Mouse (Mus musculus) neural tube, embryonic 11.5 days (tissue): Measurements from ENCODE around the gene Ankrd12. TPM values are rescaled to one million over a fixed set of nuclear protein-coding genes. Genes with fewer than 3 reads are reported as not detected.

ENCODE experiments used
- ATAC-seq: fragments of 200-750 bp; cut with Nextera tagmentation; 2 replicates; pipeline ENCODE4 v1.8.0; 2017; ENCODE audit warnings: moderate number of reproducible peaks, mild to moderate bottlenecking, moderate TSS enrichment, moderate library complexity; ENCODE audit not compliant: insufficient read depth, low FRiP score, low TSS enrichment
- DNase-seq: peaks from one replicate; pipeline ENCODE4 v3.0.0-alpha.2; 2015; ENCODE audit warnings: low spot score
- H3K27ac ChIP-seq: fragments of 300-500 bp; sonication (generic); 2 replicates; pipeline ENCODE4 v1.5.1; 2014; ENCODE audit warnings: low read depth, mild to moderate bottlenecking, low read length
- H3K27me3 ChIP-seq: fragments of 300-500 bp; sonication (generic); 2 replicates; pipeline ENCODE4 v1.6.1; 2014; ENCODE audit warnings: mild to moderate bottlenecking, low read length, mixed read lengths; ENCODE audit not compliant: control insufficient read depth, insufficient read depth
- H3K36me3 ChIP-seq: fragments of 300-500 bp; sonication (generic); 2 replicates; pipeline ENCODE4 v1.6.1; 2014; ENCODE audit warnings: mild to moderate bottlenecking, low read length, moderate library complexity, mixed read lengths; ENCODE audit not compliant: control insufficient read depth, insufficient read depth
- H3K4me1 ChIP-seq: fragments of 300-500 bp; sonication (generic); 2 replicates; pipeline ENCODE4 v1.6.1; 2014; ENCODE audit warnings: low read length, mixed read lengths; ENCODE audit not compliant: control insufficient read depth, insufficient read depth
- H3K4me2 ChIP-seq: fragments of 300-500 bp; sonication (generic); 2 replicates; pipeline ENCODE4 v1.6.1; 2014; ENCODE audit warnings: low read depth, mild to moderate bottlenecking, moderate library complexity
- H3K4me3 ChIP-seq: fragments of 300-500 bp; sonication (generic); 2 replicates; pipeline ENCODE4 v1.5.1; 2014; ENCODE audit warnings: low read depth, low read length
- H3K9ac ChIP-seq: fragments of 300-500 bp; sonication (generic); 2 replicates; pipeline ENCODE4 v1.6.1; 2014; ENCODE audit warnings: mild to moderate bottlenecking, low read length
- H3K9me3 ChIP-seq: fragments of 300-500 bp; sonication (generic); 2 replicates; pipeline ENCODE4 v1.6.1; 2016; ENCODE audit warnings: low read length; ENCODE audit not compliant: control insufficient read depth
- WGBS: fragments of 180-500 bp; shearing (Covaris S2); extraction: QIAGEN DNeasy Blood & Tissue Kit; methylation state at CpG from one replicate; pipeline ENCODE4 v1.1.7; 2014; 5-methylcytosine and 5-hydroxymethylcytosine counted together
- polyA plus RNA-seq: library from polyadenylated mRNA; unstranded; fragments of >200 nt; fragmentation: Nextera tagmentation; extraction: Ambion mirVana; gene quantifications from 2 replicates; pipeline ENCODE4 v1.2.1, GENCODE M21; 2014

The Ankrd12 gene
- polyA plus RNA-seq, 1 experiment from 2014 or later = 33.2 TPM

DNA sequence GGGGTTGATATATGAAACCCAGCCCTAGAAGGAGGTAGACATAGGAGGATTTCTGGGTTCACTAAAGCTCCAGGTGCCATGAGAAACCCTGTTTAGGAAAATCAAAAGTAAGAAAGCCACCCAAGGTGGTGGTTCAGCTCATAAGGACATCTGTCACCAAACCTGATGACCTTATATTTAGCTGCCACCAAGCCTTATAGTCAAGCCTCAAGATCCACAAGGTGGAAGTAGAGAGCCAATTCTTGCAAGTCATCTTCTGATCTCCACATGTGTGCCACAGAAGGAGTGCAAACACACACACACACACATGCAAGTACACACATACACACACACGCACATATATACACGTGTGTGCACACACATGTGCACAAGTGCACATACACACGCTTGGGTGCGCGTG is 124.8 kb downstream of the Ankrd12 start:
- no peaks in the 10 kb centered on the region for H3K27me3 ChIP-seq
- H3K4me1 ChIP-seq = no peaks in the 10 kb centered on the region; the same call in 1 of the 2 replicates
- 89% methylated on average over 5 of the region's 5 CpGs for WGBS
- H3K27ac ChIP-seq = no peak overlapping the region
- DNase-seq = no peak
- no peak overlapping the region for H3K4me3 ChIP-seq
- H3K9me3 ChIP-seq = no peaks in the 10 kb centered on the region
- no peak for ATAC-seq
- no peak overlapping the region for H3K4me2 ChIP-seq
- 0 out of 2 replicates have a peak, but pooled peaks cover 2% of the 10 kb centered on the region for H3K36me3 ChIP-seq
- H3K9ac ChIP-seq = no peak overlapping the region

DNA sequence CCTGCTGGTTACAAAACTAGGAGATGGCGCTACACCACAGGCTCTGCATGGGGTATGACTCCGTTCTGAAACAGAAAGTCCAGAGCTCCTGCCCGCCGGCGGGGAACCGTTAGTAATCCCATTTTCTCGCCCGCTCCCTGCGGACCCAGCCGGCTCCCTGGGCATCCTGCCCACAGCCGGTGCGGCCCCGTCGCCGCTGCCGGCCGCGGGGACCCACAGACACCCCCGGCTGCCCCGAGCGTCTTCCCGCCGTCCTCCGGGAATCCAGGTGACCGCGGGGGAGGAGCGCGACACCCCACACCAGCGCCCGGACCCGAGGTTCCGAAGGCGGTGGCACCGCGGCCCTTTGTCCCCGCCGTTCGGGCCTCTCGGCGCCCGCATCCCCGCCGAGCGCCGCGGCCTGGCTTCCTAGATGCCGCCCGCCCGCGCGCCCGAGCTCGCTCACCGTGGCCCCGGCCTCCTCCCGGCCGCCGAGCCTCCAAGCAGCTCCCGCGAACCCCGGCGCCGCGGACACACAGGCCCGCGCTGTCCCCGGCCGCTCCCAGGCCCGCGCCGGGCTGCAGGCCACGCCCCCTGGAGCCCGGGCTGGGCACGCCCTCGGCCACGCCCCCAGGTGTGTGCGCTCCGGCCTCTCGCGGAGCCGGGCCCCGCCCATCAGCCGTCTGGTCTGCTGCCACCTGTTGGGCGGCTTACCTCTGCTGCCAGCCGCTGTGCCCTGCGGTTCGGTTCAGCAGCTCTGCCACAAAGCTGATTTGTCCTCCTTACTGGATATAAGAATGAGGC is 126.1 kb downstream of the Ankrd12 start, which contains the start of gene Twsg1:
TSS of gene Twsg1 (minus strand) at position 605 of the 783 bp plus-strand sequence.
- H3K4me1 ChIP-seq = no peaks in the 10 kb centered on the region; the same call in 1 of the 2 replicates
- WGBS = under 1% methylated on average over 69 of the region's 87 CpGs

DNA sequence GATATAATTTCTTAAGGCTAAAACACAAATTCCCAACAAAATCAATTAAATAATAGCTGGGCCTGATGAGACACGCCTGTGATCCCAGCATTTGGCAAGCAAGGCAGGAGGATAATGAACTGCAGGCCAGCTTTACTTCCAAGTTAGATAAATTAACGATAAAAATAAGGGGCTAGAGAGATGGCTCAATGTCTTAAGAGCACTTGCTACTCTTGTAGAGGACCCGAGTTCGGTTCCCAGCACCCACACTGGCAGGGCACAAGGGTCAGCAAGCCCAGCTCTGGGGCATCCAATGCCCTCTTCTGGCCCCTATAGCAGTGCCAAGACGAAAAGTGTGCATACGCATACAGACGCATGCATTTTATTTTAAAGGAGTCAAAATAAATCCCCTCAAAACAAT is 126.7 kb downstream of the Ankrd12 start:
- no peaks in the 10 kb centered on the region for H3K9me3 ChIP-seq
- WGBS = 46% methylated on average over 7 of the region's 7 CpGs
- H3K27me3 ChIP-seq = no peaks in the 10 kb centered on the region
- H3K4me3 ChIP-seq = peak overlapping the region; percentile 86
- peaks cover 4% of the 10 kb centered on the region; the same call in 1 of the 2 replicates for H3K36me3 ChIP-seq
- ATAC-seq (peak; percentile 25; the same call in 1 of the 2 replicates), DNase-seq (no peak)
- no peak overlapping the region for H3K27ac ChIP-seq
- peak overlapping the region; percentile 97 for H3K9ac ChIP-seq
- H3K4me2 ChIP-seq = peak overlapping the region; percentile 62
- H3K4me1 ChIP-seq = no peaks in the 10 kb centered on the region; the same call in 1 of the 2 replicates

More for the DNA sequence above, 126.1 kb downstream of the Ankrd12 start, which contains the start of gene Twsg1:
- Histone ChIP-seq H3K9me3 (no peaks in the 10 kb centered on the region), H3K27me3 (no peaks in the 10 kb centered on the region), H3K9ac (peak within 1 kb of the TSS; percentile 97), H3K4me3 (peak within 1 kb of the TSS; percentile 86), H3K27ac (peak within 1 kb of the TSS; percentile 79), H3K36me3 (peaks cover 4% of the 10 kb centered on the region; the same call in 1 of the 2 replicates), H3K4me2 (peak within 1 kb of the TSS; percentile 62)
- DNase-seq = peak; percentile 91
- peak; percentile 97 for ATAC-seq

DNA sequence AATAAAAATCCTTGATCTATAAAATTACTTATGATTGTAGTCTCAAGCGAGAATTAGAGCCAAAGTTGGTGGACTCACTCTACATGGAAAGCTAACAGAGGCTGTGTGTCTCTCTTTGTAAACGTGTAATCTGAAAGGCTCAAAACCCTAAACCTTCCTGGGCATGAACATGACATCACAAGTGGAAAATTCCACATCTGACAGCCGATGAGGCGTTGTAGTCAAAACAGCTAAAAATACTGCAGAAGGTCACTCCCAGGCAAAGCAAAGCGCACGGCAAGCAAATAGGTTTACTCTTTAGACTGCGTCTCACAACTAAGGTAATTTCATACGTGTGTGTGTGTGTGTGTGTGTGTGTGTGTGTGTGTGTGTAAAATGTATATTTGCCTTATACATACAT is 129.6 kb downstream of the Ankrd12 start:
- no peaks in the 10 kb centered on the region for H3K9me3 ChIP-seq
- H3K4me3 ChIP-seq = no peak overlapping the region
- no peaks in the 10 kb centered on the region; the same call in 1 of the 2 replicates for H3K4me1 ChIP-seq
- H3K27me3 ChIP-seq = no peaks in the 10 kb centered on the region
- no peak overlapping the region for H3K27ac ChIP-seq
- H3K4me2 ChIP-seq = no peak overlapping the region
- ATAC-seq (no peak), DNase-seq (no peak)
- H3K36me3 ChIP-seq = peaks cover 4% of the 10 kb centered on the region; the same call in 1 of the 2 replicates
- no peak overlapping the region for H3K9ac ChIP-seq
- 94% methylated on average over 8 of the region's 8 CpGs for WGBS

DNA sequence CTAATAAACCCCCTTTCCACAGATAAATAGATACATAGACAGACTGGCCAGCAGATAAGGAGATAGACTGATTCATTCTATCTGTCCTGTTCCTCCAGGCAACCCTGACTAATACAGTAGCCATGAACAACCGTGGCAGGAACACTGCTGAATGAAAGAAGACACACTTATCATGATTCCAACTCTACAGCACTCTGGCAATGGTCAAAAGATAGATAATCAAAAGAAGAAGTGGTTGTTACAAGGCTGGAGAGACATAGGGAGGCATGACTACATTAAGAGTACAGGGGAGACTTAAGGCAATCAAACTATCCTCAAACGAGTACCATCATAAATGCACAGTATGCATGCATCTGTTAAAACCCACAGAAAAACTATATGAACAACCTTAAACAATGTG is 131.5 kb downstream of the Ankrd12 start:
- peaks cover 4% of the 10 kb centered on the region; the same call in 1 of the 2 replicates for H3K36me3 ChIP-seq
- no peak overlapping the region for H3K27ac ChIP-seq
- ATAC-seq (no peak), DNase-seq (no peak)
- H3K27me3 ChIP-seq = no peaks in the 10 kb centered on the region
- 90% methylated on average over 2 of the region's 2 CpGs for WGBS
- H3K4me2 ChIP-seq = no peak overlapping the region
- H3K9ac ChIP-seq = no peak overlapping the region
- no peak overlapping the region for H3K4me3 ChIP-seq
- no peaks in the 10 kb centered on the region; the same call in 1 of the 2 replicates for H3K4me1 ChIP-seq
- H3K9me3 ChIP-seq = no peaks in the 10 kb centered on the region

DNA sequence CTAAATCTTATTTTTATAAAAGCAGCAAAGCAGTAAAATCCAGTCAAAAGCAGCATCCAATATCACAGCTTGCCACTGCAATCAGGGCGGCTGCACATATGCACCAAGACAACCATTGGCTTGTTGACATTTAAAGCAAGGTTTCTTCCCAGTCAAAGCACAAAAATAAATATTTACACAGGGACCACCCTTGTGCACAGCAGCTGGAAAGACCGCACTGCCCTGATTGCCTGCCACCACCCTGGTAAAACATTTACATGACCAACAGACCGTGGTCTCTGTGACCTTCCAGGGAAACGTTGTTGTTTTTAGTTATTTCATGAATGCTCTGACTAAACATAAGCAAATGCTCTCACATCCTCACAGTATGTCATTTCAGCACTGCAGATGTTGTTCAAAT is 134.5 kb downstream of the Ankrd12 start:
- 48% methylated on average over 4 of the region's 4 CpGs for WGBS
- 0 out of 2 replicates have a peak, but pooled peaks cover 2% of the 10 kb centered on the region for H3K4me1 ChIP-seq
- ATAC-seq (no peak), DNase-seq (no peak)
- H3K9me3 ChIP-seq = no peaks in the 10 kb centered on the region
- peaks cover 4% of the 10 kb centered on the region; the same call in 1 of the 2 replicates for H3K36me3 ChIP-seq
- no peak overlapping the region for H3K27ac ChIP-seq
- no peak overlapping the region for H3K4me2 ChIP-seq
- no peak overlapping the region for H3K9ac ChIP-seq
- no peak overlapping the region for H3K4me3 ChIP-seq
- no peaks in the 10 kb centered on the region for H3K27me3 ChIP-seq

DNA sequence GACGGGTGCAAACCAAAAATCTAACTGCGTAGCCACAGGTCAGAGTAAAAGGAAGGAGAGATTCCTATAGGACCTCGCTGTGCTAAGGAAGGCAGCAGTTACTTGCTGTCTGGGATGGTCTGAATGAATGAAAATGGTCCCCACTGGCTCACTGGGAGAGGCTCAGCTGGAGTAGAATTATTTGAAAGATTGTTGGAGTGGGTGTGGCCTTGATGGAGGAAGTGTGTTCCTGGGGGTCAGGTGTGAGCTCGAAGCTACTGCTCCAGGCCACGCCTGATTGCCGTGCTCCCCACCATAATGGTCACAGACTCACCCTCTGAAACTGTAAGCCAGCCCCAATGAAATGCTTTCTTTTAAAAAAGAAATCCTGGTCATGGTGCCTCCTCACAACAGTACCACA is 135.6 kb downstream of the Ankrd12 start:
- no peaks in the 10 kb centered on the region for H3K27me3 ChIP-seq
- ATAC-seq (no peak), DNase-seq (no peak)
- WGBS = 91% methylated on average over 6 of the region's 6 CpGs
- no peak overlapping the region for H3K4me3 ChIP-seq
- 0 out of 2 replicates have a peak, but pooled peaks cover 2% of the 10 kb centered on the region for H3K4me1 ChIP-seq
- H3K9me3 ChIP-seq = no peaks in the 10 kb centered on the region
- H3K9ac ChIP-seq = no peak overlapping the region
- H3K36me3 ChIP-seq = peaks cover 4% of the 10 kb centered on the region; the same call in 1 of the 2 replicates
- no peak overlapping the region for H3K27ac ChIP-seq
- H3K4me2 ChIP-seq = no peak overlapping the region

DNA sequence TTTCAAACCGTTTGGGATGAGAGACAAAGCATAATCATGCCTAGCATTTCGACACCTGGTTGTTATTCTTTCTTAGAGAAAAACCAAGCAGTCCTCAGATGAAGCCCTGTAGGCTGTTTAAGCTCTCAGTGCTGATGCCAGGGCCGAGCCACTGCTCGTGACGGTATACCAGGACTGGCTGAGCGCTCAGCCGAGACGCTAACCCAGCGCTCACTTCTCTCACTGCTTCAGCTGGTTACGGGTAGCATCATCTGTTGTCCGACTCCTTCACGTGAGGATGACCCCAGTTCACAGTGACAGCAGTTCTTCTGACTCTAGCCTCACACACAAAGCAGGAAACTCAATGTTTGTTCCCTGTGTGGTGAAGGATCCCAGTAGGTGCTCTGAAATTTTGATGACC is 136.7 kb downstream of the Ankrd12 start:
- no peak overlapping the region for H3K27ac ChIP-seq
- H3K4me2 ChIP-seq = no peak overlapping the region
- DNase-seq = no peak
- H3K9me3 ChIP-seq = no peaks in the 10 kb centered on the region
- no peak overlapping the region for H3K9ac ChIP-seq
- ATAC-seq = no peak
- H3K4me3 ChIP-seq = no peak overlapping the region
- no peaks in the 10 kb centered on the region for H3K27me3 ChIP-seq
- 83% methylated on average over 12 of the region's 12 CpGs for WGBS
- 0 out of 2 replicates have a peak, but pooled peaks cover 4% of the 10 kb centered on the region for H3K36me3 ChIP-seq
- H3K4me1 ChIP-seq = 0 out of 2 replicates have a peak, but pooled peaks cover 2% of the 10 kb centered on the region
